Mouse (Mus musculus): ENCODE measurements at regions not wholly inside any gene's neighbourhood (a gene's known extent, or its start where the extent isn't known, plus 50 kb on each side); places are given as distances from the start of the nearest gene placed in this dataset.

DNA sequence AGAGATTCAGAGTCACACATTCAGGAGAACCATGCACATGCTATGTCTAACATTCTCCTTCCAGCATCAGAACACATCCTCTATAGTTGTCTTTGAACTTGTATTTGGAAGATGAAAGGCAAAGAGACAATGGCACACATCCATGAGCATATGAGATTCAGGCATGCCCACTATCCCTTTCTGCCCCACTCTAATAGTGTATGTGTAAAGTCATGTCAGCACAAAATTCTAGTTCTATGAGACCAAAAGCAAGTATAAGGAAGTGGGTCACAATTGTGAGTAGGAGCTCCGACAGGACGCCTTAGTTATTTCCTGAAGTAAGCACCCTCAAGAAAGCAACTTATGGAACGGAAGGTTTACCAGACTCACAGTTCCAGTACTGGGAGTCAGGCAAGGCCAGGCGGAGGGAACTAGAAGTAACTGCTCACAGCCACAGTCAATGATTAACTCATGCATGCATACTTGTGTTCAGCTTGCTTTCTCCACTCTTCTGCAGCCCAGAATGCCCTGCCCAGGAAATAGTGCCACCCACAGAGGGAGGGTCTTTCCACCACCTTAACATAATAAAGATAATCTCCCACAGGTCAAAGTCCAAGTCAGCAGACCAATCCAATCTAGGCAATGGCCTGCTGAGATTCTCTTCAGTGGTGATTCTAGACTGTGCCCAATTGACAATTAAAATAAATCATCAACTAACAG is 157.3 kb upstream of the Apob start:
- DNase-seq (ENCODE audit: low spot score), result peak; percentile 50
- TF ChIP-seq CTCF (IDR thresholded peaks at IDR 0.05; ENCODE audit: low read depth), result no peak
- no peaks in the 10 kb centered on the region for H3K4me1 ChIP-seq (replicated peaks; ENCODE audit: insufficient read depth, low read length)
- H3K9ac ChIP-seq (ENCODE audit: low read depth, low read length), result no peak overlapping the region
- WGBS, result 54% methylated on average over 4 of the region's 4 CpGs
- H3K36me3 ChIP-seq (ENCODE audit: insufficient read depth, low read length), result no peaks in the 10 kb centered on the region
- no peak overlapping the region for H3K4me3 ChIP-seq (replicated peaks; ENCODE audit: low read depth, low read length)
- no peak overlapping the region for H3K4me2 ChIP-seq (ENCODE audit: low read length)
- peak; percentile 96 for ATAC-seq (replicated peaks; ENCODE audit: low FRiP score, low read depth)
- no peaks in the 10 kb centered on the region for H3K27me3 ChIP-seq (ENCODE audit: insufficient read depth, low read length)
- no peaks in the 10 kb centered on the region for H3K9me3 ChIP-seq (replicated peaks; ENCODE audit: low read length)
- H3K27ac ChIP-seq, result 0 out of 2 replicates have a peak overlapping the region, but pooled peaks have one; percentile 15

DNA sequence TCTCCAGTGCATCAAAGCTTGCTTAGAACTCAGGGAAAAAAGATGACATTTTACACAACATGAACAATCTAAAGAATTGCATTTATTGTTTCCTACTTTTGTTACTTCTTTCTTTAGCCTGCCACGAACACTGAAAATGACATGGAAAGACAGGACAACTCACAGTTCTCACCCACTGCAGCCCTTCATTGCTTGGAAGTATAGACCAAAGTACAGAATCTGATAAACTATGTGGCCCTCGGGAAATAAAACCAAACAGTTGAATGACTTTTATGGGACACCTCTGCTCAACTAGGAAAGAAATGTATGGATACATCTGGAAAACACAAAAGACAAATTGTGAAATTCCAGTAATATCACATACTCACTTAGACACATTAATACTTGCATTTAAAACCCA is 156.7 kb upstream of the Apob start:
- no peak overlapping the region for H3K9ac ChIP-seq (ENCODE audit: low read depth, low read length)
- no peak for TF ChIP-seq CTCF (IDR thresholded peaks at IDR 0.05; ENCODE audit: low read depth)
- peaks cover under 1% of the 10 kb centered on the region; the same call in 1 of the 2 replicates for H3K9me3 ChIP-seq (replicated peaks; ENCODE audit: low read length)
- no peaks in the 10 kb centered on the region for H3K4me1 ChIP-seq (replicated peaks; ENCODE audit: insufficient read depth, low read length)
- no peaks in the 10 kb centered on the region for H3K27me3 ChIP-seq (ENCODE audit: insufficient read depth, low read length)
- WGBS, result 63% methylated on average over 2 of the region's 2 CpGs
- no peak overlapping the region for H3K27ac ChIP-seq
- no peak overlapping the region for H3K4me2 ChIP-seq (ENCODE audit: low read length)
- ATAC-seq (replicated peaks; ENCODE audit: low FRiP score, low read depth), result no peak
- DNase-seq (ENCODE audit: low spot score), result no peak
- H3K4me3 ChIP-seq (replicated peaks; ENCODE audit: low read depth, low read length), result no peak overlapping the region
- no peaks in the 10 kb centered on the region for H3K36me3 ChIP-seq (ENCODE audit: insufficient read depth, low read length)

DNA sequence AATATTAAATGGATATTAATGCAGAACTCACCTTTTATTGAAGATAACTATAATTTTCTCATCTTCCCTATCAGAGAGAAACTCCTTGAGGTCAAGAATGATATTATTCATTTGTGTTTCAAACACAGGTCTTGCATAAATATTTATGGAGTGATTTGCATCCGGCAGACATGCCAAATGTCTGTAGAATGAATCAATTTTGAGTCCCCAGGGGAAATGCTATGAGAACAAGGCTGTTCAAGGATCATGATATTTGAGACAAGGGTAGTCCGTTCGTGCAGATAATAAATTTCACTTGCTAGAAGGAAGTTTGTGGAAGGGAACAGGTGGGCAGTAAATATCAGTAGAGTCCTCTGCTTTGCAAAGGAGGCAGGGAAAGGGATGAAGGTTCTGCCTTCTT is 141.7 kb upstream of the Apob start:
- Histone ChIP-seq H3K4me3 (replicated peaks; ENCODE audit: low read depth, low read length) (no peak overlapping the region), H3K27me3 (ENCODE audit: insufficient read depth, low read length) (no peaks in the 10 kb centered on the region), H3K9ac (ENCODE audit: low read depth, low read length) (no peak overlapping the region), H3K9me3 (replicated peaks; ENCODE audit: low read length) (no peaks in the 10 kb centered on the region), H3K27ac (no peak overlapping the region), H3K36me3 (ENCODE audit: insufficient read depth, low read length) (no peaks in the 10 kb centered on the region), H3K4me1 (replicated peaks; ENCODE audit: insufficient read depth, low read length) (no peaks in the 10 kb centered on the region), H3K4me2 (ENCODE audit: low read length) (no peak overlapping the region)
- no peak for DNase-seq (ENCODE audit: low spot score)
- 26% methylated on average over 3 of the region's 3 CpGs for WGBS
- no peak for ATAC-seq (replicated peaks; ENCODE audit: low FRiP score, low read depth)
- TF ChIP-seq CTCF (IDR thresholded peaks at IDR 0.05; ENCODE audit: low read depth), result no peak

DNA sequence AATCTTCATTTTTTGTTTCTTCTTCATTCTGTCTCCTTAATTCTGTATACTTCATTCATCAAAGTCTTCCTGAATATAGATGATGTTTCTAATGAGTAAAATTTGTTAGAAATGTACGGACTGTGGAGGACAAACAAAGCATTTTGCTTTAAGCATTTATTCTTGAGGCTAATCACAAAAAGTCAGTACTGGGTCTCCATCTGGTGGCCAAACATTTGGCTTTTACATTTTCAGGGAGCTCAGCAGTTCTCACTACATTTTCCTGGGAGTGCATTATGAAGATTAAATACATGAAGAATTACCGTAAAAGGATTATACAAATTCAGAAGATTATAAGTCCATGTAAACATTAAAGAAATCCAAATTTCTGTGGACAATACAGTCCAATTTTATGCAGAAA is 123.6 kb upstream of the Apob start:
- no peak overlapping the region for H3K9ac ChIP-seq (ENCODE audit: low read depth, low read length)
- H3K4me3 ChIP-seq (replicated peaks; ENCODE audit: low read depth, low read length), result no peak overlapping the region
- TF ChIP-seq CTCF (IDR thresholded peaks at IDR 0.05; ENCODE audit: low read depth), result peak; percentile 60
- DNase-seq (ENCODE audit: low spot score) (peak; percentile 22), ATAC-seq (replicated peaks; ENCODE audit: low FRiP score, low read depth) (no peak)
- no peak overlapping the region for H3K27ac ChIP-seq
- H3K9me3 ChIP-seq (replicated peaks; ENCODE audit: low read length), result no peaks in the 10 kb centered on the region
- H3K36me3 ChIP-seq (ENCODE audit: insufficient read depth, low read length), result no peaks in the 10 kb centered on the region
- no peaks in the 10 kb centered on the region for H3K27me3 ChIP-seq (ENCODE audit: insufficient read depth, low read length)
- no peak overlapping the region for H3K4me2 ChIP-seq (ENCODE audit: low read length)
- no peaks in the 10 kb centered on the region for H3K4me1 ChIP-seq (replicated peaks; ENCODE audit: insufficient read depth, low read length)
- 65% methylated on average over 2 of the region's 2 CpGs for WGBS

DNA sequence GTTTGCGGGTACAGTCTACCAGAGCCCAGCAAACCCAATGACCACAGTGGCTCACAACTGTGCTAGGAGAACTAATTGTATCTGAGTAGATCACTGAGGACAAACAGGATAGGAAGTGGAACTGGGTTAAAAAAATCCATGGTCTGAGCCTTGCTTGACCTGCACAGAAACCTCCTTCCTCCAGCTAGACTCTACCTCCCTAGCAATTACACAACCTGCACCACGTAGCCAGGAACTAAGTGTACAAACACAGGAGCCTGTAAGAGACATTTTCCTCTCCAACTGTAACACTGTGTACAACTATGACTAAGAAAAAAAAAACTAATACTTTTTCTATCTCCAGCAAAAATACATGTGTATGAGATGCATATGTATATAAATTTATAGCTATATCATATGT is 121.8 kb upstream of the Apob start:
- DNase-seq (ENCODE audit: low spot score), result no peak
- Histone ChIP-seq H3K4me2 (ENCODE audit: low read length) (no peak overlapping the region), H3K9ac (ENCODE audit: low read depth, low read length) (no peak overlapping the region), H3K27ac (no peak overlapping the region), H3K27me3 (ENCODE audit: insufficient read depth, low read length) (no peaks in the 10 kb centered on the region), H3K36me3 (ENCODE audit: insufficient read depth, low read length) (no peaks in the 10 kb centered on the region), H3K9me3 (replicated peaks; ENCODE audit: low read length) (no peaks in the 10 kb centered on the region), H3K4me3 (replicated peaks; ENCODE audit: low read depth, low read length) (no peak overlapping the region), H3K4me1 (replicated peaks; ENCODE audit: insufficient read depth, low read length) (no peaks in the 10 kb centered on the region)
- TF ChIP-seq CTCF (IDR thresholded peaks at IDR 0.05; ENCODE audit: low read depth), result no peak
- no peak for ATAC-seq (replicated peaks; ENCODE audit: low FRiP score, low read depth)
- WGBS, result 88% methylated on average over 2 of the region's 2 CpGs

DNA sequence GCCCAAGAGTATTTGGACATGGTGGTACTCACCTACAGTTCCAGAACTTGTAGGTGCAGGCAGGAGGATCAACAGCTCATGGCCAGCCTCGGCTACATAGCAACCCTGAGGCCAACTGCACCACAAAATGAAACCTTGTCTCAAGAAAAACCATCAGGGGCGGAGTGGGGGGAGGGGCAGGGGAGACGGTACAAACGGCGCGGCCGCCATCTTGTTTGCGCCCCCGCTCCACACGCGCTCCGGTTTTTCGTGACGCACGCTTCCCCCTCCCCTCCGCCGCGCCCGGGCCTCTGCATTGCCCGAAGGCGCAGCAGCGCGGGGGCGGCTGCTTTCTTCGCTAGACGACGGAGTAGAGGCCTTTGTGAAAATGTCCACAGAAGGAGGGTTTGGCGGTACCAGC is 117.9 kb upstream of the Apob start:
- ATAC-seq (replicated peaks; ENCODE audit: low FRiP score, low read depth) (no peak), DNase-seq (ENCODE audit: low spot score) (no peak)
- H3K27ac ChIP-seq, result no peak overlapping the region
- no peak for TF ChIP-seq CTCF (IDR thresholded peaks at IDR 0.05; ENCODE audit: low read depth)
- no peak overlapping the region for H3K4me3 ChIP-seq (replicated peaks; ENCODE audit: low read depth, low read length)
- no peak overlapping the region for H3K4me2 ChIP-seq (ENCODE audit: low read length)
- H3K9me3 ChIP-seq (replicated peaks; ENCODE audit: low read length), result no peaks in the 10 kb centered on the region
- no peaks in the 10 kb centered on the region for H3K4me1 ChIP-seq (replicated peaks; ENCODE audit: insufficient read depth, low read length)
- no peak overlapping the region for H3K9ac ChIP-seq (ENCODE audit: low read depth, low read length)
- WGBS, result 84% methylated on average over 27 of the region's 28 CpGs
- no peaks in the 10 kb centered on the region for H3K36me3 ChIP-seq (ENCODE audit: insufficient read depth, low read length)
- no peaks in the 10 kb centered on the region for H3K27me3 ChIP-seq (ENCODE audit: insufficient read depth, low read length)

DNA sequence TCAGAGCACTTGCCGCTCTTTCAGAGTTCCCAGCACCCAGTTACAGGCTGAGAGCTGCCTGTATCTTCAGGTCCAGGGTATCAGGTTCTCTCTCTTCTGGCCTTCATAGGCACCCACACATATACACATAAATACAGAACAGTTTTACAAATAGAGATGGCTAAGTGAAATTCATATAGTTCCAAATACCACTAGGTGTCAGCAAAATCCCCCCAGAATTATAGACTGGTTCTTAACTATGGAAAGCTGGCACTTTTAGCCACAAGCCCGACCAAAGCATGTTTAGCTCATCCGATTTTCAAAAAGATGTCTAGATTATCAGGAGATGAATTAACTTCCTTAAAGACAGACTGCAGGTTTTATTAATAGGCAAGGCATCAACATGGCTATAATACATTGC is 107.4 kb upstream of the Apob start:
- Histone ChIP-seq H3K9ac (ENCODE audit: low read depth, low read length) (no peak overlapping the region), H3K4me1 (replicated peaks; ENCODE audit: insufficient read depth, low read length) (no peaks in the 10 kb centered on the region), H3K27ac (no peak overlapping the region), H3K4me2 (ENCODE audit: low read length) (no peak overlapping the region), H3K4me3 (replicated peaks; ENCODE audit: low read depth, low read length) (no peak overlapping the region), H3K9me3 (replicated peaks; ENCODE audit: low read length) (no peaks in the 10 kb centered on the region), H3K36me3 (ENCODE audit: insufficient read depth, low read length) (no peaks in the 10 kb centered on the region), H3K27me3 (ENCODE audit: insufficient read depth, low read length) (no peaks in the 10 kb centered on the region)
- ATAC-seq (replicated peaks; ENCODE audit: low FRiP score, low read depth) (no peak), DNase-seq (ENCODE audit: low spot score) (peak; percentile 60)
- TF ChIP-seq CTCF (IDR thresholded peaks at IDR 0.05; ENCODE audit: low read depth), result peak; percentile 58
- WGBS, result 56% methylated on average over 3 of the region's 3 CpGs
